Mouse (Mus musculus): ENCODE data around the gene Socs7.
A peak's percentile ranks its signal among the peaks of the same experiment; 100 is the strongest.
"Not testable (repeated sequence)": the region's sequence is repeated elsewhere in the genome, so short reads cannot be mapped to it uniquely, and the experiment has no call there.

The Socs7 gene

DNA sequence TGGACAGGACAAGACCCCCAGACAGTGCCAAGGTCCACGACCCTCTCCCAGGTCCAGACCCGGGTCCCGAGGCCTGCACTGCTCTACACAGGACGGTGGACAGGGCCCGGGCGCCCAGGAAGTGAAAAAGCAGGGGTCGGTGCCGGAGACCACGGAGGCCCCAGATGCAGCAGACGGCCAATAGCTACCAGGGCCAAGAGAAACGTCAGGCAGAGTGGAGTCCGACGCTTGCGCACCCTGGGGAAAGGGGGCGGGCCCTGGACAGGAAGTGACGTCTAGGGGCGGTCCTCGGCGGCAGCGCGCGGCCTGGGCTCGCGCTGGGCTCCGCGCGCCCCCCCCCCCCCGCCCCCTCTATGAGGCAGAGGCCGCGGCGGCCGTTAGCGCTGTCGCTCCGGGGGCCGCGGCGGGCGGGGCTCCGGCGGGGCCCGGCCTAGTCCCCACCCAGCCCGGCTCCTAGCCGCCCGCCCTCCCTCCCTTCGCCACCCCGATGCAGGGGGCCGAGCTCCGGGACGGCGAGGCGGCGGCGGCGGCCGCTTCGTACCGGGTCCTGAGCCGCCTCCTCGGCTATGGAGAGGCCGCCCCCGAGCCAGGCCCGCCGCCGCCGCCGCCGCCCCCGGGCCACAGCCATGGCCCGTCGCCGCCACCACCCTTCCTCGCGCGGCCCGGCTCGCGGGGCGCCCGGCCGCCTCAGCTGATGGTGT lies at the start of gene Socs7:
Socs7 (plus strand) TSS at position 604 of the 701 bp plus-strand sequence.
- peak; percentile 86 for DNase-seq (ENCODE audit: low spot score)

GRCm38 (mm10) chr11:97312871-97313270 lies 49.5 kb upstream of the Socs7 start:
- not testable (repeated sequence) for DNase-seq (ENCODE audit: low spot score)

DNA sequence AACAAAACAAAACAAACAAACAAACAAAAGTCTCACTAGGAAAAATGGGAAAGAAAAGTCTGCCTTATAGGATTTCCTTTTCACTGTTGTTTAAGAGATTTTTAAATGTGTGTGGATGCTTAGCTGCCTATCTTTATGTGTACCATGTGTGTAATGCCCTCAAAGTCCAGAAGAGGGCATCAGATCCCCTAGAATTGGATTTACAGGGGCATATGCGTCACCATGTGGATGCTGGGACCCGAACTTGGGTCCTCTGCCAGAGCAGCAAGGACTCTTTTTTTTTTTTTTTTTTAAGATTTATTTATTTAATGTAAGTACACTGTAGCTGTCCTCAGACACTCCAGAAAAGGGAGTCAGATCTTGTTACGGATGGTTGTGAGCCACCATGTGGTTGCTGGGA lies 48.2 kb upstream of the Socs7 start:
- no peak for DNase-seq (ENCODE audit: low spot score)

GRCm38 (mm10) chr11:97314751-97315503 lies 47.4 kb upstream of the Socs7 start:
- no peak for DNase-seq (ENCODE audit: low spot score)

GRCm38 (mm10) chr11:97315504-97316503 lies 46.5 kb upstream of the Socs7 start, which contains the start of gene Mrpl45:
Mrpl45 (plus strand) TSS chr11:97315716.
- DNase-seq (ENCODE audit: low spot score), result peak; percentile 99

DNA sequence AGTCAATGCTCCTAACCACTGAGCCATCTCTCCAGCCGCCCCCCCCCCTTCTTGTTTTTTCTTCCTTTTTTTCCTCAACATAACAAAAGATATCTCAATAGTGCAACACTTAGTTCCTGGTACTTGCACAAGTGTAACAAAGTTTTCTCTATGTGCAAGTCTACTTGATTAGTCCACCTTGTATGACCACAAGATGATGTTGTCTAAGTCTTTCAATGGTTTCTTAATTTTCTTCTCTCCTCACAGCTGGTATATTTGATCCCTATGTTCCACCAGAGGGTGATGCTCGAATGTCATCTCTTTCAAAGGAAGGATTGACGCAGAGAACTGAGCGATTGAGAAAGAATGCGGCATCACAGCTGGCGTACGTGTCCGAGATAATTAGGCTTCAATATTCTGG lies 41.2 kb upstream of the Socs7 start:
- no peak for DNase-seq (ENCODE audit: low spot score)

DNA sequence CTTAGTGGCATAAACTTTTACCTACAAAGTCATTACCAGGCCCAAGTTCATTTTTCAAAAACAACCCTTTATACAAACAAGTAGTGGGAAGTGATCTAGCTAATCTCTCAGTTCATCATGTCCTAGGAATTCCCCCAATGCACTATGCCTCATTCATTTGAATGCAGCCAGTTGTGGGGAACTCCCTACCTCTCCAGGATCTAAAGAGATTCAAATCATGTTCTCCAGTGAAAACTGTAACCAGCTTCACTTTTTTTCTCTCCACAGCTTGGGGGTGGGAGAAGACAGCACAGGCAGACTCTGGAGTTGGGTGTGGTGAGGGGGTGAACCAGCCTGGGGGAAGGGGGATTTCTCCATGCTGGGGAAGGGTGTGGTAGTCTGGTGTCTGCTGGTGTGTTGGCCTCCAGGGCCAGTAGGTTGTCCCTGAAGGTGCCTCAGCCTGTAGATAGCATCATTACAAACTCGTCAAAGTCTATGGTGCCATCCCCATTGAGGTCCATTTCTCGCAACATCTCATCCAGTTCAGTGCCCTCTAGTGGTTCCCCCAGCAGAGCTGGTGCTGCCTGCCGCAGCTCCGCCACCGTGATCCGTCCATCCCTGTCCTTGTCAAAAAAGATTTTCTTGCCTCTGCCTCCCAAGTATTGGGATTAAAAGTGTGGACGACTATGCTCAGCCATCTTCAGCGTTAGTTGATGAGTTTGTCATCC lies 40.3 kb upstream of the Socs7 start:
- DNase-seq (ENCODE audit: low spot score), result not testable (repeated sequence)

GRCm38 (mm10) chr11:97325224-97325623 lies 37.1 kb upstream of the Socs7 start:
- no peak for DNase-seq (ENCODE audit: low spot score)

- peak; percentile 44 for DNase-seq (ENCODE audit: low spot score)
Observed at GRCm38 (mm10) chr11:97328148-97328547, 34.2 kb upstream of the Socs7 start.

- no peak for DNase-seq (ENCODE audit: low spot score)
Observed at GRCm38 (mm10) chr11:97330315-97330714, 32.0 kb upstream of the Socs7 start.

DNA sequence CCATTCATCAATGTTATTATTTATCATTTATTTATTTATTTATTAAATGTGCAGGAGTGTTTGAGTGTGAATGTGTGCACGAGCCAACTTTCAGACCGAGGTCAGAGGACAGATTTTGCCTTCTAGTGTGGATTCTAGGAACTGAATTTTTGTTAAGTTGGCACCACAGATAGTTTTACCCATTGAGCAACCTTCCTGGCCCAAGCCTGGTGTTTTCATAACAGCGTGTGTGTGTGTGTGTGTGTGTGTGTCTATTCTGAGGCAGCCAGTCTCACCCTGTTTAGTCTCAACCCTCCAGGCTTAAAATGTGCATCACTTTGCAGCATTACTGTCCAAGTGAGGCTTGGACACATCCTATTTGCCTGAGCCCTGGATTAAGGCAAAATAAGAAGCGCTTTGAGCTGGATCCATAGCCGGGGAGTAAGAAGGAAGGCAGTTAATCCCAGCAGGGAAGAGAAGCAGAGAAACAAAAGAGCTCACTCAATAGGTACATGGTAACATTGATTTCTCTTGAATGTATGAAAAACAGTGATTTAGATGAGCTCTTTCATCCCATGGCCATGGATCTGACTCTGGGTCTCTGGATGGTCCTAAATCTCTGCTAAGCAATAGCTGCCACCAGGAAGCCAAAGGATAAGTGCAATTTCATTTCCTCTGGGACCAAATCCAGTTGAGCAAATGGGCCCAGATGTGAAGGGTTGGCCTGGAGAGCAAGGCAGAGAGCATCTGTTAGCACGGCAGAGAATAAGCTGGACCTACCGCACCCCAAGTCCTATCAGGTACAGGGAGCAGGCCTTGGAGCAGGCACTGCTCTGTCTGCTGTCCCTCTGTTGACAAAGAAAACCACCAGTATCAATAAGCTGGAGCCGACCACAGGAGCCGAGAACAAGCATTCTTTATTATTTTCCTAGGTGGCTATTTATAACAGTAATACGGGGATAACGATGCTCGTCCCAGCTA lies 30.8 kb upstream of the Socs7 start:
- no peak for DNase-seq (ENCODE audit: low spot score)

DNA sequence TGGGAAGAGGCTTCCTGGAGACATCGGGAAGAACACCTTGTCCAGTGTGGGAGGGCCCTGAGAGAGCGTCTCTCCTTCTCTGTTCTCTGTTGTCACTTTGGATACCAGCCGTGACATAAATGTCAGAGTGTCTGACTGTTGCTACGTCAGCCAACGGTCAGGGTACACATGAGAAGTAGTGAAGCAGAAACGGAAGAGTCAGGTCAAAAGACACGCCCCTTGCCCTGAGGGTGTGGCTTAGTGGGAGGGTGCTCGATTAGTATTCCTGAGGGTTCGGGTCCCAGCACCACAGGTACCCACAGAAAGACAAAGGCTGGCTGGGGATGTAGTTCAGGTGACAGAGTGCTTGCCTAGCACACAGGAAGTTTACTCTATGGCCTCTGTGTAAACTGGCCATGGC lies 29.3 kb upstream of the Socs7 start:
- no peak for DNase-seq (ENCODE audit: low spot score)

- DNase-seq (ENCODE audit: low spot score), result no peak
Observed at GRCm38 (mm10) chr11:97333896-97334295, 28.5 kb upstream of the Socs7 start.

GRCm38 (mm10) chr11:97334400-97334799 lies 28.0 kb upstream of the Socs7 start:
- DNase-seq (ENCODE audit: low spot score), result no peak

GRCm38 (mm10) chr11:97336238-97336637 lies 26.1 kb upstream of the Socs7 start:
- no peak for DNase-seq (ENCODE audit: low spot score)

DNA sequence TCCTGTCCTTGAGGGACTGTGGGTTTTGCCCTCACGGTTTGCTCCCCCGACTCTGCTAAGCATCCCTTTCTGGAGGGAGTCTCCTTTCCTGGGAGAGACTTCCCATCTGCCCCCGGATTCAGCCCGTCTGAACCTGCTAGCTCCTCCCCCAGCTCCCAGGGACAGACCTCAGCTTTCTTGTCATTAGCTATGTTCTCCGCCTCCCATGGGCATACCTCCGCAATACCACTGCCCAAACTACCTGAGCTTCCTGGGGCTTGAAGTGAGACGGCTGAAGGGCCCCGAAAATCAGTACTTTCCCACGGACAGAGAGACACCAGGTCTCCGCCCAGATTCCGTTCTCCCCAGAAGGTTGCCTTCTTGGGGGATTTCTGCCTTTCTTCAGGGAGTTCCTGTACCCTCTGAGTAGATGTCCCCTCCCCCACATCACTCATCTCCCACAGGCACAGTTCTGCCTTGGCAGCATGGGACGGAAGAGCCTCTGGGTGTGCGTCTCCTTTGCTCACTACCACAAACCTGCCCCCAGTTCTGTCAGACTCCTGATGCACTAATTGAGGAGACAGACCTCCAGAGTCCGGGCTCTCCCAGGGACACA lies 25.5 kb upstream of the Socs7 start:
- no peak for DNase-seq (ENCODE audit: low spot score)

DNA sequence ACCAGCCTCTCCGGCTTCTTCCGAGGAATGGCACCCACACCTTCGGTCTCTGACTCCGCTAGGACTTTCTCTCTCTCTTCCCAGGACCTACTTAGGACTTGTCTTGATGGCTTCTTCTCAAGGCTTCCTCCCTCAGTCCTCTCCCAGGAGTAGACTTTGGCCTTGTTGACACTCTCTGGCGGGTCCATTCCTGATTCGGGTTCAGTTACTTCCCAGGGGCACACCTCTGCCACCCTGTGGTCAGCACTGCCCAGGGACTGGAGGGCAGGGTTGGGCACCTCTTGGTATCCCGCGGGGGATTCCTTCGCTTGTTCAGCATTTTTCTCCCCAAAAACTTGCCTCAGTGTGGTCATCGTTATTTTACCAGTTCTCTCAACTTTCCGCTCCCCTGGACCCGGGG lies 25.0 kb upstream of the Socs7 start:
- no peak for DNase-seq (ENCODE audit: low spot score)

DNA sequence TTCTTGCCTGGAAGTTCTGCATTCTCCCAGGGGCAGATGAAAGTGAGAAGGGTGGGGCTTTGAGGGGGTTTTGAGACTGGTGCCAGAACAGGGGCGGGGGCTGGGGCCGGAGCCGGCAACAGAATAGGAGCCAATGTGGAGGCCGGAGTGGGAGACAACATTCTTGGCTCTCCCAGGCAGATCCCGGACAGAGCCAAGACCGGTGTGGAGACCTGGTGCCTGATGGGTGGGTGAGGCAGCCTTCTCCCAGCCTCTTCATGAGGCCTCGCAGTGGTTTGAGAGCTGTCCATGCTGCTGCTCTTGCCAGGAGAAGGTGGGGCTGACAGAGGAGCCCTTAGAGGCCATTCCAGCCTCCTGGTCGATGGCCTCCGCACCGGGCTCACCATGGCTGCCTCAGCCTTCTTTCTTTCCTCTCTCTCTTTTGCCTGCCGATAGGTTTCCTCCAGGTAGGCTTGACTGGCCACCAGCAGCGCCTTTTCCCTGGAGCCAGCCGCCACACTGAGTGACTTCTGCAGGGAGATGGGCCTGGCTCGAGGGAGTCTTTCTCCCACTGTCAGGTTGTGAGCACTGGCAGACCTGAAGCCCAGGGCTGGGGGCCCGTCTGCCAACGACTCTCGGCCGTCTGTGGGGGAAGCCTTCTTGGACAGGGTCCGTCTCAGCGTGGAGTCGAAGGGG lies 23.9 kb upstream of the Socs7 start:
- DNase-seq (ENCODE audit: low spot score), result no peak

DNA sequence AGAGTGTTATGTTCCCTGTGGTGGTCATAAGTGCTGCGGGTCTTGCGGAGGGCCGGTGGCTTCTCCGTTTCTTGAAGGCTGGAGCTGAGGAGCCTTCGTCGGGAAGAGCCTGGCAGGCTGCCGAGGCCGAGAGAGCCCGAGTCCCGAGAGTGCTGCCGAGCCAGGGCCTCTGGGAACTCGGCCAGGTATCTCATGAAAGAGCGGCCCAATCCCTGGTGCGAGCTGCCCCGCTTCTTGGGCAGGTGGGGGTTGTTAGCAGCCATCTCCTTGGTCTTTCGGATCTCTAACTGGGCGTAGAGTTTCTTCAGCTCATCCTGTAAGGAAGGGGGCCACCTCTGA lies 23.4 kb upstream of the Socs7 start:
- no peak for DNase-seq (ENCODE audit: low spot score)

GRCm38 (mm10) chr11:97343175-97343574 lies 19.2 kb upstream of the Socs7 start:
- no peak for DNase-seq (ENCODE audit: low spot score)
